In genomic region chr19:15035554-15035953, GRCm38 (mm10) we compare ENCODE assay signal across 8 mouse cellular contexts.
DNase-seq lines count a peak whose midpoint lies in the region; TF ChIP-seq lines count a peak whose summit lies in the region.

No protein-coding gene starts in this region.

- TF ChIP-seq CTCF in lung, adult 2 months (IDR thresholded peaks at IDR 0.05; ENCODE audit: insufficient read depth, low read length), result peak; percentile 96

- TF ChIP-seq POLR2A in lung, adult 2 months (IDR thresholded peaks at IDR 0.05; ENCODE audit: borderline replicate concordance, extremely low read depth, low read depth, low read length), result no peak

- no peaks in the 10 kb centered on the region for H3K4me1 ChIP-seq in lung, adult 2 months (ENCODE audit: control insufficient read depth, insufficient read depth, low read length)

- DNase-seq in 3T3-L1 (ENCODE audit: low read depth, low spot score), result peak; percentile 76
- DNase-seq in MN1 (ENCODE audit: low spot score), result peak; percentile 66
- DNase-seq in cerebellum, postnatal 10 days, result peak; percentile 87 to 89
- peak; percentile 79 for DNase-seq in gastrocnemius, postnatal 10 days
- peak; percentile 76 for DNase-seq in kidney, postnatal 14 days
- peak; percentile 46 for DNase-seq in lung, adult 2 months
- DNase-seq in retina, postnatal 1 day, result peak; percentile 76
- DNase-seq in urinary bladder, postnatal 25 days (ENCODE audit: low spot score), result peak; percentile 60

- no peak overlapping the region for H3K4me3 ChIP-seq in lung, adult 2 months (replicated peaks; ENCODE audit: extremely low read depth, low read depth, low read length)

- 10% methylated on average over 3 of the region's 3 CpGs for WGBS in lung, adult 2 months
